Mouse (Mus musculus): ENCODE results near the gene Tunar.

Tunar gene

GRCm38 (mm10) chr12:105398172-105398571, 64.5 kb downstream of the Tunar start:
- no peak for DNase-seq (ENCODE audit: low spot score in 2 of 2)

DNA sequence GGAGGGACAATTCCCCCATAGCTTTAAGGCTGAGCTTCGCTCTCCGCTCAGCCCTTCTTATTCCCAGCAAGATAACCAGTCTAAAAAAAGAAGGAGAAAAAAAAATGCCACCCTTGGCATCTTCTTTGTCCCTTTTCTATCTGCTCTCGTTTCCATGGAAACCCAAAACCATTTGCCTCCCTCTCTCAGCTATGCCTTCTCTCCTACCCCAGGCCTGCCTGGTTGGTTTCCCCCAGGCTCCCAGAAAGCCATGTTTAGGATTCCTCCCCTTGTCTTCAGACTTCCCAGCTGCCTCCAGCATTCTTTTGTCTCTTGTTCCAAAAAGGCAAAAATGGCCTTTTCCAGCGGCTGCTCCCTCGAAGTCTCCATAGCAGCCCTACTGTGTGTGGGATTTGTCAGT, 70.1 kb downstream of the Tunar start:
- DNase-seq (ENCODE audit: low spot score in 2 of 2), result no peak

DNA sequence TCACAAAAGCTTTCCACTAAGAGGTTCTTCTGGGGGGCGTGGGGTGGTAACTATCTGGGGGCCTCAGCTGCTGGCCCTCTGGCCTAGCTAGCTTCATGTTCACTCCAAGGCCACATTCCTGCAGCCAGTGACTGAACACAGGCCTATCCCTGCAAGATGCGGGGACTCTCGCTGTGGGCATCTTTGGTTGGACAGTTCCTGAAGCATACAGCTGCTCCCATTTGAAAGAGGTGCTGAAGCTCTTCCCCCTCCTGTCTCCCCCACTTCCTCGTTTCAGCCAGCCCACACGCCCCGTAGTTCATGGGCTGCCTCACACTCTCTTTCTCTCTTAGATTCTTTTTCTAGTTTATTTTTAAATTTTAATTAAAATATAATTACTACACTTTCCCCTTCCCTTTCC, 72.3 kb downstream of the Tunar start:
- DNase-seq (ENCODE audit: low spot score in 2 of 2), result no peak

DNA sequence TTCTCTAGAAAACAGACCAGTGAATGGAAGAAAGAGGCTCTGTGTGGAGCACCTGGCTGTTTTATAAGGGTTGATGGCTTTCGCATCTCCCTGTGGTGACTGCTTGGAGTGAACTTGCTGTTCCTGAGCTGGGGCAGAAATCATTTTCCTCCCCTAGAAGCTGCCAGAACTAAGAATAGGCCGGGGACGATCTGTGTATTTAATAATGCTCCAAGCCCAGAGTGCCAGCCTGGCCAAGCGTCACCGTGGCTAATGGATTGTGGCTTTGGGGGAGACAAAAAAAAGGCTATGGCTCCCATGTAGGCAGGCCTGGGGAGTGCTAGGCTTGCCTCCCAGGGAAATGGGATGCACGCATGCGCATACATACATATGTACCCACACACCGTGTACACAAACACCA, 80.2 kb downstream of the Tunar start:
- DNase-seq (ENCODE audit: low spot score in 2 of 2), result no peak

GRCm38 (mm10) chr12:105420476-105420875, 86.8 kb downstream of the Tunar start:
- no peak for DNase-seq (ENCODE audit: low spot score in 2 of 2)

DNA sequence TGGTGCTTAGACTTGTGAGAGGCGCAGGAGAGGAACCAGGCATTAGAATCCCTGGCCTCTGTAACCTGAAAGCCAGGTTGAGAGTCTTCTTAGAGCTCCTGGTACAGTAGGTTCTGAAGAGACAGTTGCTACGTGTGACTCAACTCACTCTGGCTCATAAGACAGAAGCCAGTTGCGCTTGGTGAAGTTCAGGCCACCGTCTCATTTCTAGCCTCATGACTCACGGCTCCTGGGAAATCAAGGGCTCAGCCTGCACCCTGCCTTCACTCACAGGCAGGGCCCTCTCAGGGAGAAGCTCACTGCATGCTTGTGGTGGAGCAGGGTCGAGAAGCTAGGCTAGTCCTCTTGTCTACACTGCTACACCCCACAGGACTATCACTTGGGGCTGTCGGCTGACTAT, 92.9 kb downstream of the Tunar start:
- DNase-seq (ENCODE audit: low spot score in 2 of 2), result no peak

- DNase-seq (ENCODE audit: low spot score in 2 of 2), result peak; percentile 41 to 46
These were observed 93.5 kb downstream of the Tunar start for GRCm38 (mm10) chr12:105427039-105427757.

- no peak for DNase-seq (ENCODE audit: low spot score in 2 of 2)
These were observed 98.2 kb downstream of the Tunar start for GRCm38 (mm10) chr12:105431872-105432271.

GRCm38 (mm10) chr12:105432807-105433206, 99.1 kb downstream of the Tunar start:
- no peak for DNase-seq (ENCODE audit: low spot score in 2 of 2)
